Mouse (Mus musculus) heart, adult 2 months (tissue): Measurements from ENCODE around the gene Cenpa.

Experiments
- CTCF ChIP-seq: fragments of 200-600 bp; IDR thresholded peaks from 2 replicates; pipeline ENCODE4 v1.8.1; 2022; ENCODE audit warnings: antibody characterized with exemption, mild to moderate bottlenecking, moderate library complexity
- EP300 ChIP-seq: fragments of 200-500 bp; IDR thresholded peaks from 2 replicates; pipeline ENCODE4 v1.6.1; 2011; ENCODE audit warnings: low read depth, low read length, control low read depth; ENCODE audit not compliant: insufficient read depth
- POLR2A ChIP-seq: fragments of 200-500 bp; IDR thresholded peaks from 2 replicates; pipeline ENCODE4 v1.6.1; 2011; ENCODE audit warnings: mild to moderate bottlenecking, low read depth, low read length, control low read depth; ENCODE audit not compliant: insufficient read depth

DNA sequence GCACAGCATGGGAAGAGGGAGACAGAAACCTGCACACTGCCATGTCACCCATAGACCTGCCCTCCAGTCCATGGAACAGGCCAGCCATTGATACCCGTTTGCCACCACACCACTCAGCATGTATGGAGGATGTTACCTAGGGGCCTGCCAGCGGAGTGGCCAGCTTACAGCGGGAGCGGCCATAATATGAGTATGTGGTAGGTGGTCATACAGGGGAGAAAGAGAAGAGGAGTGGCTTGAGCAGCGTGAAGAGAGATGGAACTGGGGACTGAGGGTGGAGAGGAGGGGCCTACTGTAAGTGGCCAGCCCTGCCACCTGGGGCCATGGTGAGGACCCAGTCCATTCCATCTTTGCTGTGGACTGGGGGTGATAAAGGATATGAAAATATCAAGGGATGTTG is 15.4 kb downstream of the Cenpa start:
- TF ChIP-seq EP300 (no peak), CTCF (no peak), POLR2A (no peak)
